Mouse (Mus musculus) kidney, postnatal 10 days (tissue): ENCODE results near the gene Pnma1.

Experiments
- DNase-seq: peaks from one replicate; pipeline ENCODE4 v3.0.0; 2021; ENCODE audit warnings: mixed read lengths

Pnma1 gene

DNA sequence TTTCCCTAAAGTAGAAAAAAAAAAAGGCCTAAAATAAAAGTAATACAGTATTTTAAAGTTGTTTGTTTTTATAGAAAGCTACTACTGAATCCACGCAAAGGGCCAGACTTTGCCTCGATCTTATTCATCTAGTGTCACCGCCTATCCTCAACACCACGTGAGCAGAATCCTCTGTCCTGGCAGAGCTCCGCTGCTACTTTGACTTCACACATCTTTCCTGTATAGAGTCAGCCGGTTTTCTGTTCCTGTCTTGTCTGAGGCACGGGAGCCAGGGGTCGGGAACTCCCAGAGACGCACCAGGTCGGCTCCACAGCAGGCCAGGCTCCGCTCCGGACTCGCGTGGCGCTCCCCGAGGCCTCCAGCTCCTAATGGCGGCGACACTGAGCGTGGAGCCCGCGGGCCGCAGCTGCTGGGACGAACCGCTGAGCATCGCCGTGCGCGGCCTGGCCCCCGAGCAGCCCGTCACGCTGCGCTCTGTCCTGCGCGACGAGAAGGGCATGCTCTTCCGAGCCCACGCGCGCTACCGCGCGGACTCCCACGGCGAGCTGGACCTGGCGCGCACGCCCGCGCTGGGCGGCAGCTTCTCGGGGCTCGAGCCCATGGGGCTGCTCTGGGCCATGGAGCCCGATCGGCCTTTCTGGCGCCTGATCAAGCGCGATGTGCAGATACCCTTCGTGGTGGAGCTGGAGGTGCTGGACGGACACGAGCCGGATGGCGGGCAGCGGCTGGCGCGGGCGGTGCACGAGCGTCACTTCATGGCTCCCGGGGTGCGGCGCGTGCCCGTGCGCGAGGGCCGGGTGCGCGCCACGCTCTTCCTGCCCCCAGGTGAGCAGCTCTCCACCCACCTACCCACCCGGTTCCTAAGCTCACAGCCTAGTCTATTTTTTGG lies 47.4 kb downstream of the Pnma1 start, which contains the start of gene Acot6:
Gene Acot6, plus strand, starts transcription at position 51 of the 889 bp plus-strand sequence.
- peak; percentile 59 for DNase-seq

DNA sequence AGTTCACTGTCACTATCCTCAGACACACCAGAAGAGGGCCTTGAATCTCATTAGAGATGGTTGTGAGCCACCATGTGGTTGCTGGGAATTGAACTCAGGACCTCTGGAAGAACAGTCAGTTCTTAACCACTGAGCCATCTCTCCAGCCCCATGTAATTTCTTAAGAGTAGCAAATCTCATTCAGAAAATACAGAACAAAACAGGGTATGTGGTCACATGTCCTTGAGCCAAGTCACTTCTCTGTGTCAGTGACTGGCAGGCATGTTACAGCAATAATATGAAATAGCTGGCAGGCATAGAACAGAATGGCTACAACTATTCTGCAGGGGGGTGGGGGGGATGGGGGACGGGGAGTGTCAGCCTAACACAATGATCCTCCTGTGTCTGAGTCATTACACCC lies 48.2 kb downstream of the Pnma1 start:
- DNase-seq = no peak

DNA sequence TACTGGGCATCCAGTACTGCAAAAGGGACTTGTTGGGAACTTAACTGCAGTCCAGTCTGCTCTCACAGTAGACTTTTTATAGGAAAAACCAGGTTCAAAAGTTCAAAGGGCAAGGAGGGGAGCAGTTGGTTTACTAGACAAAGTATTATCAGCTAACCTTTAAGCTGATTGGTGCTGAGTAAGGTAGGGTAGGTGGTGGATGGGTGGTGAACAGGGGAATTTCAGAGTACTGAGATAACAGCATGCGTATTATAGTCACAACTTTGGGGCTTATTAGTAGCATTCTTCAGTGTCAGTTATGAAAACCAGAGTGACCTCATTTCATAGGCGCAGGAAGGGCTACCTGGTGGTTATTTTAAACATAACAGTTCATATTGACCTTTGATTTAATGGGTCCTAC lies 48.7 kb downstream of the Pnma1 start:
- DNase-seq = no peak
